Mouse (Mus musculus): ENCODE data around the gene Rasal3. TPM values are rescaled to one million over a fixed set of nuclear protein-coding genes. Genes with fewer than 3 reads are reported as not detected.
A peak's percentile ranks its signal among the peaks of the same experiment; 100 is the strongest.

Rasal3 gene
- total RNA-seq, 1 experiment from 2014 or later, result 73.9 TPM

- no peak for ATAC-seq (replicated peaks; ENCODE audit: insufficient number of reproducible peaks, low FRiP score, low TSS enrichment, poor library complexity, severe bottlenecking)
Observed at GRCm38 (mm10) chr17:32358943-32359340, 44.4 kb downstream of the Rasal3 start.

- ATAC-seq (replicated peaks; ENCODE audit: insufficient number of reproducible peaks, low FRiP score, low TSS enrichment, poor library complexity, severe bottlenecking), result no peak
Observed at GRCm38 (mm10) chr17:32358192-32358942, 45.0 kb downstream of the Rasal3 start.

DNA sequence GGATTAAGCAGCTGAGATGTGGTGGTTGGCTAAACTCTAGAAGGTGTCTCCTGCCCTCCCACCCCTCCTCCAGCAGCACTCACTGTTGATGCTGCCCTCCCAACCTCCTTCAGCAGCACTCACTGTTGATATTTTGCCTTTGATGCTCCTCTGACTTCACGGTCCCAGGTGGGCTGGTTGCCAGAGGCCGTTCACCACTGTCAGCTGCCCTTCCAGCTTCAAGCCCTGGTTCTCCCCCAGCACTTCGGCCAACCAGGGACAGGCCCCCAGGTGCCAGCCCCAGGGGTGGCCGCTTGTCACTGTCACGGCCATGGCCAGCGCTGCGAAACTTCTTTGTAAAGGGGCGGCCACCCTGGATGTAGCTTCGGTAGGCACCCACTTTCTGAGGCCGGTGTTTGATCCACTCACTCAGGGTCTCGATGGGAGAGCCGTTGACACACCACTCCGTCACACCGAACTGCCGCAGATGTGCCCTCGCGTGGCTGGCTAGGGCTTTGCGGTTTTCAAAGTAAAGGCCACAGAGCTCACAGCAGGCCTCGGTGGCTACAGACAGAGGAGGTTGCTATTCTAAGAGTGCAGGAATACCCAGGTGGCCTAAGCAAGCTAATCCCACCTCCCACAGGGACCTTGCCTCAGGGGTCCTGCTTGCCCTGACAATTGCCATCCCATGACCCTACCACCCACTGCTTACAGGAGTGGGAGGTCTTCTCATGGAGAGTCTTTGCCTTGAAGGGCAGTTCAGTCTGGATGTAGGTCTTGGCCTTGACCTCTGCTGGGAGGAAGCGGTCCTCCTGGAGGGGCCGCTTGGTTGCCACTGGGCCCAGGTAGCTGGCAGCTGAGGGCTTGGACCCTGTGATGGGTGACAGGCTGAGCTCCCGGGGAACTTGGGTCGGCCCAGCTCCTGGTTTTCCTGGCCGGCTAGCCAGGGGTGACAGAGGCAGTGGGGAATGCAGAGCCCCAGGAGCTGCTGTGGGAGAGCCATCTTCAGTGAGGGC is 46.3 kb downstream of the Rasal3 start:
- ATAC-seq (replicated peaks; ENCODE audit: insufficient number of reproducible peaks, low FRiP score, low TSS enrichment, poor library complexity, severe bottlenecking), result no peak

DNA sequence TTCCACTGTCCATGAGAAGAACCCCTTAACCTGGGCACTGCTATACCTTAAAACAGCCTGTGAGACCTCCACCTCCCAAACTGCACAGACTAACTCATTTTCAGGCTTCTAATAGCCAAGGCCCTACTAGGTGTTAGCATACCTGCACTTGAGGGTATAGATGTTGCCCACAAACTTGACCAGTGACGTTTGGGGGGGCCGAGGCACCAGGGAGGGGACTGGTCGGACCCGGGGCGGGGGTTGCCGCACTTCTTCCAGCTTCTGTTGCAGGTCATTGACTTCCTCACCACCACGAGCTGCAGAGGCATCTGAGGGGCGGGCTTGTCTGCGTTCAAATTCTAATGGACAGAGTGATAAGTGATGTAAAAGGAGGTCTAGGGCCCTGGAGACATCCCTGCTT is 47.1 kb downstream of the Rasal3 start:
- ATAC-seq (replicated peaks; ENCODE audit: insufficient number of reproducible peaks, low FRiP score, low TSS enrichment, poor library complexity, severe bottlenecking), result no peak

- no peak for ATAC-seq (replicated peaks; ENCODE audit: insufficient number of reproducible peaks, low FRiP score, low TSS enrichment, poor library complexity, severe bottlenecking)
Observed at GRCm38 (mm10) chr17:32355031-32355430, 48.4 kb downstream of the Rasal3 start.

GRCm38 (mm10) chr17:32354211-32354610 is 49.2 kb downstream of the Rasal3 start:
- no peak for ATAC-seq (replicated peaks; ENCODE audit: insufficient number of reproducible peaks, low FRiP score, low TSS enrichment, poor library complexity, severe bottlenecking)

DNA sequence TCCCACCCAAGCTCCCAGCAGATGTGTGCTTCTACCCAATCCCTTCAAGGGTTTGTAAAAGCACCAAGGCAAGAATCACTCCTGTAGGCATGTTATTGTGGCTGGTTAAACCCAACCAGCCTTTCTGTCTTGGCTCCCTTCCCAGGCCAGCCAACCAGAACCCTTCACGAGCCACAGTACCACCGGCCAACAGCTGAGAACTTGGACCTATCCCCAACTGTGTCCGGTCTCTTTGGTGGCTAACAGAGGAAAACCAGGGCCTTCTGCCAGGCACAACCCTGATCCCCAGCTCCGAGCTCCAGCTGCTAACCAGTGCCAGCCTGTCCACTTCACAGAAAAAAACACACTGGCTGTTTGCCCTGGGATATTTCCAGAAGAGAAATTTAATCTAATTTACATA is 49.7 kb downstream of the Rasal3 start:
- ATAC-seq (replicated peaks; ENCODE audit: insufficient number of reproducible peaks, low FRiP score, low TSS enrichment, poor library complexity, severe bottlenecking), result no peak

DNA sequence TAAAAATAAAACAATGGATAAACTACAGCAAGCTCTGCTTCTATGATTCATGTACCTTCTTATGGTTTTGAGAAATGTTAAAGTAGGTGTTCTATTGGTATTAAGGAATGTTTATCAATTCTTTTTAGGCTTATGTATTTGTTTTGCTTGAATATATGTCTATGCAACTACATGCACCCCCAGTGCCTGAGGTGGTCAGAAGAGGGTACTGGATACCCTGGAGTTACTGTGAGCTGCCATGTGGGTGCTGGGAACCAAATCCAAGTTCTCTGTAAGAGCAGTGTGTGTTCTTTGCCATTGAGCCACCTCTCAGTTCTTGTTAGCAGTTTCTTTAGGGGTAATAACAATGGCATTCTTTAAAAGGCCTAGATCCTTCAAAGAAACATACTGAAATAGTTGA is 51.7 kb downstream of the Rasal3 start:
- no peak for ATAC-seq (replicated peaks; ENCODE audit: insufficient number of reproducible peaks, low FRiP score, low TSS enrichment, poor library complexity, severe bottlenecking)

GRCm38 (mm10) chr17:32351269-32351668 is 52.1 kb downstream of the Rasal3 start:
- no peak for ATAC-seq (replicated peaks; ENCODE audit: insufficient number of reproducible peaks, low FRiP score, low TSS enrichment, poor library complexity, severe bottlenecking)

DNA sequence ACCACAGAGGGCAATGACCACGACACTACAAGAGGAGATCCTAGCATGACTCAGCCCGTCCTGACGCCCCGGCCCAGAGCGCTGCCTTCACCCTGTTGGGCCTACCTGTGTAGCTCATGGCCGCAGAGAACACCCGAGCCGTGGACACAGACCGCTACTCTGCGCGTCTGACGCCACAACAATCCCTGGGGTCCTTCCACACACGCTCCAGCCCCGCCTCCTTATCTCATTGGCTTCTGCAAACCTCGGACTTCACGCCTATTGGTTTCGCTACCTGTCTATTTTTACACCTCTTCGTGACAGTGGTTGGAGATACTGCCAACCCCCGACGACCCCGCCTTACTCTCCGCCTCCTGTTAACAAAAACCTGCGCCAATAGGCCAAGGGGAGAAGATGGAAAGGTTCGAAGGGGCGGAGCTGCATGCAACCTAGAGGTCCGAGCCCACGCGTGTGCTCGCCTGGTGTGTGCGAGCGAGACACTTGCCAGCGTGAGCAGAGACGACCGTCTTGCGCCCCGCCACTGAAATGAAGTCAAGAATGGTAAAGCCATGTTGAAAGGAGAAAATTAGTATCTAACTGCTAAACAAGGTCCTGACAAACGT is 52.9 kb downstream of the Rasal3 start, which contains the start of gene Akap8l:
Gene Akap8l (minus strand): TSS at position 226 of the 602 bp plus-strand sequence.
- peak; percentile 97 for ATAC-seq (replicated peaks; ENCODE audit: insufficient number of reproducible peaks, low FRiP score, low TSS enrichment, poor library complexity, severe bottlenecking)

DNA sequence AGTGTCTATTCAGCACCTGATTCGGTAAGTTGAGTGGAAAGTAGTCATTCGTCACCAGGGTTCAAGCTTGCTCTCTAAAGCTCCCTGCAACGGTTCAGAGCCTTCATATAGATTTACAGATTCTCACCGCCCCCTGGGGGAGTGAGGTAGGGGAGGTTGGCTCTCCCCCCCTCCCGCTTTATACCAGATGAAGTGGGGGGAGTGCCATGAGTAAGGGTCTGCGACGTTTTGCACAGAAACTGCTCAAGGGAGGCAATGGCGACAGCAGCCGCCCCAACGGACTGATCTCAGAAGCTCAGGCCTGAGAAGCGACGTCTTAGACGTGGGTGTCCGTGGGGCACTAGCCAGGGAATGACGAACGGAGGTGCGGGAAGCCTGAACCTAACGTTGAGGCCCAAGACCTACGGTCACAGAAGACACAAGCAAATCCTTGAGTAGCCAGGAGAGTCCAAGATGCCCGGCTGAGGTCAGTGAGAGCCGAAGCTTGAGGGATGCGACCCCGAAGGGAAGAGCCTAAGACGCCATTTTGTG is 53.5 kb downstream of the Rasal3 start:
- no peak for ATAC-seq (replicated peaks; ENCODE audit: insufficient number of reproducible peaks, low FRiP score, low TSS enrichment, poor library complexity, severe bottlenecking)

- peak; percentile 40; the same call in 1 of the 2 replicates for ATAC-seq (replicated peaks; ENCODE audit: insufficient number of reproducible peaks, low FRiP score, low TSS enrichment, poor library complexity, severe bottlenecking)
Observed at GRCm38 (mm10) chr17:32349037-32349732, 54.2 kb downstream of the Rasal3 start.

DNA sequence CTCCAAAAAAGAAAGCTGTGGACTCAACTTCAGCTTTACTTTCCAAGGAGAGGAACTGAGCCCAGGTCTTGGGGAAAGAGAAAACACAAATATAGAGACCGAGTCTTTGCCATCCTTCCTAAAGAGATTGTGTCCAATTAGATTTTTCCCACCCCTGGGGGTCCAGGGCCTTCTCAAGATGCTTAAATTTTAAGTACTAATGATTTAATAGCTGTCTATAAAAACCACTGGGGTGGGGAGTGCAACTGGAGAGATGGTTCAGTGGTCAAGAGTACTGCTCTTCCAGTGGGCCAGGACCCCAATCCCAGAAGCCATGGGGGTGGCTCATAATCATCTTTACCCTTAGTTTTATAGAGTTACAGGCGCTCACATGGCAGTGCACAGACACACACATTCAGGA is 55.0 kb downstream of the Rasal3 start:
- no peak for ATAC-seq (replicated peaks; ENCODE audit: insufficient number of reproducible peaks, low FRiP score, low TSS enrichment, poor library complexity, severe bottlenecking)

- no peak for ATAC-seq (replicated peaks; ENCODE audit: insufficient number of reproducible peaks, low FRiP score, low TSS enrichment, poor library complexity, severe bottlenecking)
Observed at GRCm38 (mm10) chr17:32341102-32341501, 62.3 kb downstream of the Rasal3 start.

Other genes with a start within 250 kb of the Rasal3 start
- gene Notch3, start 236.7 kb downstream of the Rasal3 start, total RNA-seq (2017), result not detected in 3 replicates
- 0.68 TPM in 1 of 3 replicates, not detected in the others for gene Ephx3, start 214.0 kb downstream of the Rasal3 start, total RNA-seq (2017)
- 35.0 to 93.9 TPM (median 47.1 TPM) in 3 replicates for gene Brd4, start 118.9 kb downstream of the Rasal3 start, total RNA-seq (2017)
- gene Akap8, start 82.3 kb downstream of the Rasal3 start, total RNA-seq (2017), result 203 to 241 TPM (median 213 TPM) in 3 replicates
- gene Akap8l, start 53.0 kb downstream of the Rasal3 start, total RNA-seq (2017), result 111 to 195 TPM (median 157 TPM) in 3 replicates
- 3.1 to 11.8 TPM (median 6.5 TPM) in 3 replicates for gene Wiz, start 14.1 kb downstream of the Rasal3 start, total RNA-seq (2017)
- 7.1 to 34.0 TPM (median 12.8 TPM) in 3 replicates for gene Pglyrp2, start 20.6 kb upstream of the Rasal3 start, total RNA-seq (2017)
- not detected in 3 replicates for gene Cyp4f39, start 49.1 kb upstream of the Rasal3 start, total RNA-seq (2017)
- 0.11 to 1.2 TPM (median 1.1 TPM) in 3 replicates for gene Cyp4f17, start 102.5 kb upstream of the Rasal3 start, total RNA-seq (2017)
- gene Cyp4f16, start 133.0 kb upstream of the Rasal3 start, total RNA-seq (2017), result 94.6 to 125 TPM (median 116 TPM) in 3 replicates
- 0.11 to 0.57 TPM (median 0.19 TPM) in 3 replicates for gene Cyp4f37, start 217.7 kb upstream of the Rasal3 start, total RNA-seq (2017)